Mouse (Mus musculus) limb, embryonic 14.5 days (tissue): ENCODE data around the gene Rnf34. TPM values are rescaled to one million over a fixed set of nuclear protein-coding genes. Genes with fewer than 3 reads are reported as not detected.

Source experiments
- ATAC-seq: fragments of 200-750 bp; cut with Nextera tagmentation; 2 replicates; pipeline ENCODE4 v1.8.0; 2017; ENCODE audit warnings: low read depth, moderate number of reproducible peaks, moderate TSS enrichment; ENCODE audit not compliant: low FRiP score
- DNase-seq: peaks from one replicate; pipeline ENCODE4 v3.0.0-alpha.2; 2015; ENCODE audit warnings: low spot score
- H3K27ac ChIP-seq: fragments of 300-500 bp; sonication (generic); replicated peaks from 2 replicates; pipeline ENCODE4 v1.5.1; 2014; ENCODE audit warnings: low read depth, mild to moderate bottlenecking, low read length, moderate library complexity, mixed read lengths
- H3K27me3 ChIP-seq: fragments of 300-500 bp; sonication (generic); 2 replicates; pipeline ENCODE4 v1.6.1; 2014; ENCODE audit warnings: low read length, mixed read lengths; ENCODE audit not compliant: control insufficient read depth, insufficient read depth
- H3K36me3 ChIP-seq: fragments of 300-500 bp; sonication (generic); 2 replicates; pipeline ENCODE4 v1.6.1; 2014; ENCODE audit warnings: mild to moderate bottlenecking, low read length, moderate library complexity, mixed read lengths; ENCODE audit not compliant: control insufficient read depth, insufficient read depth
- H3K4me1 ChIP-seq: fragments of 300-500 bp; sonication (generic); 2 replicates; pipeline ENCODE4 v1.6.1; 2014; ENCODE audit warnings: antibody characterized with exemption, low read length, mixed read lengths; ENCODE audit not compliant: control insufficient read depth, insufficient read depth
- H3K4me2 ChIP-seq: fragments of 300-500 bp; sonication (generic); replicated peaks from 2 replicates; pipeline ENCODE4 v1.6.1; 2014; ENCODE audit warnings: low read depth, mild to moderate bottlenecking, low read length, moderate library complexity; ENCODE audit not compliant: severe bottlenecking
- H3K4me3 ChIP-seq: fragments of 300-500 bp; sonication (generic); replicated peaks from 2 replicates; pipeline ENCODE4 v1.5.1; 2014; ENCODE audit warnings: low read length
- H3K9ac ChIP-seq: fragments of 300-500 bp; sonication (generic); 2 replicates; pipeline ENCODE4 v1.6.1; 2014; ENCODE audit warnings: mild to moderate bottlenecking, low read depth, low read length, moderate library complexity; ENCODE audit not compliant: severe bottlenecking
- H3K9me3 ChIP-seq: fragments of 300-500 bp; sonication (generic); 2 replicates; pipeline ENCODE4 v1.6.1; 2016; ENCODE audit warnings: low read length; ENCODE audit not compliant: control insufficient read depth
- POLR2A ChIP-seq: fragments of 200-500 bp; IDR thresholded peaks from 2 replicates; pipeline ENCODE4 v1.8.0; 2012; ENCODE audit warnings: inconsistent platforms, mild to moderate bottlenecking, moderate library complexity, borderline replicate concordance; ENCODE audit not compliant: insufficient read depth, insufficient read length; ENCODE audit errors: extremely low read depth
- WGBS: fragments of 180-500 bp; shearing (Covaris S2); extraction: QIAGEN DNeasy Blood & Tissue Kit; methylation state at CpG from one replicate; pipeline ENCODE4 v1.1.7; 2014; 5-methylcytosine and 5-hydroxymethylcytosine counted together
- polyA plus RNA-seq, 2 experiments: library from polyadenylated mRNA; depleted of rRNA in 1 of 2; stranded (reverse) in 1 of 2; unstranded in 1 of 2; fragments of >200 nt; fragmentation: Nextera tagmentation in 1 of 2; extraction: Ambion mirVana in 1 of 2; gene quantifications; 2 replicates each; pipeline versions ENCODE4 v1.2.1 to v1.2.3; 2012 to 2014

The Rnf34 gene
- polyA plus RNA-seq, 2 experiments = 23.5 to 33.7 TPM

DNA sequence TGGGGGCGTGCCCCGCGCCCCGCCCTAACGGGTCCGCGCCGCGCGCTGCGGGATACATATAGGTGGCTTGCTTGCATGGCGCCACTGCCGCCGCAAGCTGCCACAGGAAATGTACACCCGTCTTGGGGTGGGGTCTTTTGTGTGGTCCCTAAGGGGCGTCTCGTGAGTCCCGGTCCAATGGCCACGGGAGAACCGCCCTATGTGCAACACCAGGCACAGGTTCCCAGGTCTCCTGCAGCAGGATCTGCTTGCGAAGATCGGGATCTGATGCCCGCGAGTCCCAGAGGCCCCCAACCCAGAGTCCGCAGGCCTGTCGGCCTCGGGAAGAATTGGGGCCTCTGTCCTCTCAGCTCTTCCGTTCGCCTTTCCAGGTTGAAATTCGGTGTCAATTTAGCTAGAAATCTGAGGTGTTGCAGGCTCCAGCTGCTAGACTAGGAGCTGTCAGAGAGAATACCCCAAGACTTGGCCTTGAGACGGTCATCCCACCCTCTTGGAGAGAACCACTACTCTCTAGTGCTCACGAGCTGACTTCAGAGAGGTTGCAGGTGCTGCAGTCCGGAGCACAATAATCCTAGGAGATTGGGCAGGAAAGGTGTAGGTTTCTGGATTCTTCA is 50.8 kb downstream of the Rnf34 start:
- peaks cover 10% of the 10 kb centered on the region; the same call in 1 of the 2 replicates for H3K4me1 ChIP-seq
- TF ChIP-seq POLR2A = no peak
- H3K9ac ChIP-seq = peak overlapping the region; percentile 90
- no peaks in the 10 kb centered on the region for H3K9me3 ChIP-seq
- no peak for DNase-seq
- ATAC-seq = no peak
- 2% methylated on average over 32 of the region's 33 CpGs for WGBS
- H3K27me3 ChIP-seq = no peaks in the 10 kb centered on the region
- no peaks in the 10 kb centered on the region for H3K36me3 ChIP-seq
- H3K4me2 ChIP-seq = peak overlapping the region; percentile 84
- H3K4me3 ChIP-seq = peak overlapping the region; percentile 85
- H3K27ac ChIP-seq = peak overlapping the region; percentile 86

DNA sequence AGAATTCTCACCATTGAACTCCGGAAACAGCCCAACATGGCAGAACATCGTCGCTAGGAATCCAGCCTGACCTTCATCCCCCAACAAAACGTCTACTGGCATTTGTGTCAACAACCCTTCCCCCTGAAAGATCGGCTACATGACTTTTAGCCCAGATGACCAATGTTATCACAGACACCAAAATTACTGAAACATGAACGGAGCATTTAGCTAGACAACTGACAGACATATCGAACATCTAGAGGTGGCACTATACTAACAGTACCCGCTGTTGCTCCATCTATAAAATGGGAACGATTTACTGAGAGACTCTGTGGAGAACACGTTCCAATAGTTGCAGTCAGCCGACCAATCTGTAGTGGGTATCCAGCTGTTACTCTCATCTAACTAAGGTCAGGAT is 51.3 kb downstream of the Rnf34 start:
- Histone ChIP-seq H3K9me3 (no peaks in the 10 kb centered on the region), H3K4me1 (peaks cover 10% of the 10 kb centered on the region; the same call in 1 of the 2 replicates), H3K9ac (peak overlapping the region; percentile 90; the same call in 1 of the 2 replicates), H3K4me2 (peak overlapping the region; percentile 84), H3K27me3 (no peaks in the 10 kb centered on the region), H3K36me3 (no peaks in the 10 kb centered on the region), H3K27ac (no peak overlapping the region), H3K4me3 (peak overlapping the region; percentile 85)
- ATAC-seq (no peak), DNase-seq (no peak)
- no peak for TF ChIP-seq POLR2A
- WGBS = 46% methylated on average over 11 of the region's 11 CpGs

DNA sequence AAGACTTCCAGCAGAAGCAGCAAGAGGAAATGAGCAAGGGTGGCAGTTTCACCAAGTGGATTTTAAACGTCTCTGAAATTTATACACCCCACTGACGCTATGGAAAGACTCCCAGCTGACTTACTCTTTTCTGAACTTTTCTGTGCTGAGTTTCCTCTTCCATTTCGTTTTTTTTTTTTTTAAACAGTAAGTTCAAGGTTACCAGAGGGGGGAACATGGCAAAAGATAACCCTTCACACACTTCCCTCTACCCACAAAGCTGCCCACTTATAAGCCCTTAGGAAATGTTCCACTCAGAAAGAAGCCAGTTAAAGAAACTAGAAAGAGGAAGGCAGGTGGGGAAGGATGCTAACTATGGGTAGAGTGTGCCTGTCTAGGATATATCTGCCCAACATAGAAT is 51.8 kb downstream of the Rnf34 start:
- no peak overlapping the region for H3K4me2 ChIP-seq
- WGBS = 41% methylated on average over 3 of the region's 3 CpGs
- no peaks in the 10 kb centered on the region for H3K9me3 ChIP-seq
- no peaks in the 10 kb centered on the region for H3K27me3 ChIP-seq
- ATAC-seq (no peak), DNase-seq (no peak)
- H3K4me3 ChIP-seq = no peak overlapping the region
- H3K27ac ChIP-seq = no peak overlapping the region
- no peak for TF ChIP-seq POLR2A
- no peaks in the 10 kb centered on the region for H3K36me3 ChIP-seq
- H3K4me1 ChIP-seq = peaks cover 10% of the 10 kb centered on the region; the same call in 1 of the 2 replicates
- H3K9ac ChIP-seq = no peak overlapping the region

- no peak for TF ChIP-seq POLR2A
- no peak for ATAC-seq
- 84% methylated on average over 6 of the region's 6 CpGs for WGBS
These were observed 52.4 kb downstream of the Rnf34 start for GRCm38 (mm10) chr5:122902228-122902627.

GRCm38 (mm10) chr5:122903165-122903564 is 53.3 kb downstream of the Rnf34 start:
- no peak for TF ChIP-seq POLR2A
- WGBS = 56% methylated on average over 5 of the region's 5 CpGs
- Histone ChIP-seq H3K27me3 (no peaks in the 10 kb centered on the region), H3K4me1 (peaks cover 10% of the 10 kb centered on the region; the same call in 1 of the 2 replicates), H3K9me3 (no peaks in the 10 kb centered on the region), H3K4me2 (no peak overlapping the region), H3K36me3 (no peaks in the 10 kb centered on the region), H3K4me3 (no peak overlapping the region), H3K9ac (no peak overlapping the region), H3K27ac (no peak overlapping the region)
- DNase-seq = no peak
- ATAC-seq = no peak

More at GRCm38 (mm10) chr5:122902228-122902627, 52.4 kb downstream of the Rnf34 start:
- Histone ChIP-seq H3K4me3 (no peak overlapping the region), H3K9me3 (no peaks in the 10 kb centered on the region), H3K9ac (no peak overlapping the region), H3K4me1 (peaks cover 10% of the 10 kb centered on the region; the same call in 1 of the 2 replicates), H3K27ac (no peak overlapping the region), H3K36me3 (no peaks in the 10 kb centered on the region), H3K4me2 (no peak overlapping the region), H3K27me3 (no peaks in the 10 kb centered on the region)
- DNase-seq = no peak
